Mouse (Mus musculus) lung, postnatal 4 days (tissue): ENCODE results near the gene Snx1.
A peak's percentile ranks its signal among the peaks of the same experiment; 100 is the strongest.

Experiments
- DNase-seq, 2 experiments: peaks; one replicate each; pipeline ENCODE4 v3.0.0; 2021

Gene Snx1

DNA sequence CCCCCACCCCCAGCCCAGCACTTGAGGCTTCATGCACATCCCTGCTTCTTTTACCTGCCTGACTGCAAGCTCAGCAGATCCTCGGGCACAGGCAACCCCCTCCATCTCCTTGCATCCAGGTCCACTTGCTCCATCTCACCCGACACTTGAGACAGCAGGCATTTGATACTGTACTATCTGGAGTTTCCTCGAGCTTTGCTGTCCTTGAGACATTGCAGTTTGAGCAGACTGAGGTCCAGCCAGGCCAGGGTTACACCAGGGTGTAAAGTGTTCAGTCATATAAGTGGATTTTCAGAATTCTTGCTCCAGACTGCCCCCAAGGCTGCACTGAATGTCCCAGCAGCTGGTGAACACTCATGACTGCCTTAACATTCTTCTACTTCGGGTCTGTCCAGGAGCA, 84.1 kb downstream of the Snx1 start:
- DNase-seq = peak; percentile 22 to 56

GRCm38 (mm10) chr9:66040801-66041200, 85.6 kb downstream of the Snx1 start:
- no peak for DNase-seq

DNA sequence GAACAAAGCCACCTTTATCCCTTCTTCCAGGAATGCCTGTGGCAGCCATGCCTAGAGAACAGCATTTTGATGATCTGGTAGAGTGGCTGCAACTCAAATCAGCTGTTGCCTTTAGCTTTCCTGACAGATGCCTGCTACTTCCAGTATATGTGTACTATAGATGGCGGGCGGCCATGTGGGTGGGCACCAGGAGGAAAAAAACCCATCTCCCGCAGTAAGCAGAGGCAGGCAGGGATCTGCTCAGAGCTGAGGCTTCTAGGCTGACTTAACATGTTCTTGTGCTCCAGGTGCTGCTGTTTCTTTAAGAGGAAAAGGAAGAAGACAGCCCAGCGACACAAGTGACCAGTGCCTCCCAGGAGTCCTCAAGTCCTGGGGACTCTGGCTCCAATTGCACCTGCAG, 87.1 kb downstream of the Snx1 start:
- no peak for DNase-seq

- no peak for DNase-seq
Observed at GRCm38 (mm10) chr9:66038581-66038980, 87.8 kb downstream of the Snx1 start.
